Mouse (Mus musculus): Measurements from ENCODE around the gene Dhx15.

DNA sequence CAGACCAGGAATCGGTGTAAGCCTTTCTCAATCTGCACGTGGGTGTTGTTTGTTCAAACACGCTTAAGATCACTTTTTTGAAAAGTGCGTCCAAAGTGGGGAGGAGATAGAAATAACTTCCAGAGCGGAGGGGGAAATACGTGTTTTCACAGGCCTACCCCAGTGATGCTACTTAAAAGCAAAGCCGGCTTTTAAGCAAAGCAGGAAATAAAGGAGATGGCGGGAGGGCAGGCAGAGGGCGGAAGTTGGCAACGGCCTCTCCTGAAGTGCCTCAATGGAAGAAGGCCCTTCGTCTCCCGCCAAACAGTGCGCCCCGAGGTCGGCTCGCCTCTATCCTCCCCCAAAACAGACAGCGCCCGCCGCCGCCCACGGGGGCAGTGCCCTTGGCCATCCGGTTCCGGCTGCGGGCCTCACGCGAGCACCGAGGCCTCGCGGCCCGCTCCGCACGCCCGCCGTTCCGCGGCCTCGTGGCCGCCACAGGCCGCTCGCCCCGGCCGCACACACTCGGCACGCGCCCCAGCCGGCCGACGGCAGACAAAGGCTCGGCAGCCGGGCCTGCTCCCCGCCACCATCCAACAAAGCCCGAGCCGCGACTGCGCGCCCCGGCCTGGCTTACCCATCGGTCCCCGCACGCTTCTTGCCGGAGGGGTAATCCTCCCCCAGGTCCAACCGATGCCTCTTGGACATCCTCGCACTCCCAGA, 499 bp downstream of the Dhx15 start:
- no peak for TF ChIP-seq CTCF (IDR thresholded peaks at IDR 0.05; ENCODE audit: control insufficient read depth, insufficient read depth, insufficient read length)
- no peak for TF ChIP-seq MAX (IDR thresholded peaks at IDR 0.05)
- TF ChIP-seq USF1 (IDR thresholded peaks at IDR 0.05; ENCODE audit: low read depth) = no peak
- TF ChIP-seq FOSL1 (IDR thresholded peaks at IDR 0.05; ENCODE audit: insufficient read depth, low read length, poor library complexity, severe bottlenecking) = no peak
- no peak for TF ChIP-seq MYOG (IDR thresholded peaks at IDR 0.05; ENCODE audit: control insufficient read depth, extremely low read depth, insufficient read length)
- no peak for TF ChIP-seq CEBPB (IDR thresholded peaks at IDR 0.05; ENCODE audit: low read depth)
